Mouse (Mus musculus): ENCODE measurements around the gene Grip1. TPM values are rescaled to one million over a fixed set of nuclear protein-coding genes. Genes with fewer than 3 reads are reported as not detected.

The Grip1 gene
- total RNA-seq, 2 experiments from 2014 or later = 27.6 to 28.9 TPM

DNA sequence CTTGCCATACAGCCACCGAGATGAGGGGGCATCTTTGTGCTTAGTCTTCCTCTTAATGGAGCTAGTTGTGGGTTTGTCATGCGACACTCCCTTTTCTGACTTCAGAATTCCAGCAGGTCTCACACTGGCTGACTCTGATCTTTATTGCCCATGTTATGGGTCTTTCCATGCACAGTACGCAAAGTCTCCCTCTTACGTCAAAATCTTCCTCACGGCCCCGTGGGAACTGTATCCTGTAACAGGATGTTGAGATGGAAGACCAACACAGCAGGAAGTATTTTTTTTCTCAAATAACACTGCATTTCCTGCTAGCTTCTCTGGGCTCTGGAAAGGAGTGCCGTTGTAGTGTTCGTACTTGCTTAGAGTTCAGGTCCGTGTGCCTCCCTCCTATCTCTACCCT is 21.5 kb downstream of the Grip1 start:
- Histone ChIP-seq H3K27ac (no peak overlapping the region), H3K4me3 (no peak overlapping the region)
- no peak for TF ChIP-seq CTCF (conservative IDR thresholded peaks at IDR 0.05)
- DNase-seq (ENCODE audit: low spot score in 2 of 2) = no peak

DNA sequence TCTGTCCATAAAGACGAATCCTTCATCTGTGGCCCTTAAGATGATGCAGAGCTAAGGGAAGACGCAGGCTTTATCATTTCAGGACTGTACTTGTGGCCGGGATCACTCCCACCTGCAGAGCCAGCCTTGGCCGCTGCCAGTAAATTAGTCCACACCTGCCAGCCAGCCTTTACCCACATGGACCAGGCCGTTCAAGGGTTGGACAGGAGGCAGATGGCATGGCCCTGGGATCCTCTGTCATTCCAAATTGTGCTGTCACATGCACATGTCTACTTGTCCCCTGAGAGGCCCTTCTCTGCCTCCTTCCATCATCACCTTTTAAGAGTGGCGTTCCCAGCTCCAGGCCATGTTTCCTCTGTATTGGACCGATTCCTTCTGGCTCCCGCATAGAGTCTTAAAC is 24.0 kb downstream of the Grip1 start:
- DNase-seq (ENCODE audit: low spot score in 2 of 2) = no peak
- TF ChIP-seq CTCF (conservative IDR thresholded peaks at IDR 0.05) = no peak
- H3K27ac ChIP-seq = no peak overlapping the region
- H3K4me3 ChIP-seq = no peak overlapping the region

DNA sequence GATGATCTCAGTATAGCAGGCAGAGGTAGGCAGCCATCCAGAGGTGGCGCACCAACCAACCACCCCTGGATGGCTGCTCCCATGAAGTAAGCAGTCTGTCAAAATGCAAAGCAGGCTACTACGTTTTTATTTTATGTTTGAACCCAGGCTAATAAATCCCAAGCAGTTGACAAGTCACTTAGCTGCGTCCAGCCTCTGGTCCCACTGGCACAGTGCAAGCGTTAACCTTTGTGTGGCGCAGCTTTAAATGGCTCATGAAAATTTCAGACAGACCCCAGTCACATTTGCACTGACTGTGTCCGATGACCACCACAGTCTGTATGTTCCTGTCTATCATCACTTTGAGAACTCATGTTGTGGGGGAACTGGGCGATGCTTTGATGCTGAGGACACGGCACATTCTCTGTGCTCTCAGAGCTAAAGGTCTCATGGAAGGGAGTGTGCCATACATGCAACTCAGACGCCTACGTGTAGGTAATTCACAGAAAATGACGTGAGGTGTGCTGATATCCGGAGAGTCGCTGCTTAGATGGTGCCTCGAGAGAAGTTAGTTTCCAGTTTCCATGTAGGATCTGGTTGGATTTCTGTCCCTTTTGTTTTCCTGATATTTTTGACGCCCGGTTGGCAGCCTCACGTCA is 29.6 kb downstream of the Grip1 start:
- no peak overlapping the region for H3K27ac ChIP-seq
- no peak overlapping the region for H3K4me3 ChIP-seq
- no peak for DNase-seq (ENCODE audit: low spot score in 2 of 2)
- TF ChIP-seq CTCF (conservative IDR thresholded peaks at IDR 0.05) = no peak

DNA sequence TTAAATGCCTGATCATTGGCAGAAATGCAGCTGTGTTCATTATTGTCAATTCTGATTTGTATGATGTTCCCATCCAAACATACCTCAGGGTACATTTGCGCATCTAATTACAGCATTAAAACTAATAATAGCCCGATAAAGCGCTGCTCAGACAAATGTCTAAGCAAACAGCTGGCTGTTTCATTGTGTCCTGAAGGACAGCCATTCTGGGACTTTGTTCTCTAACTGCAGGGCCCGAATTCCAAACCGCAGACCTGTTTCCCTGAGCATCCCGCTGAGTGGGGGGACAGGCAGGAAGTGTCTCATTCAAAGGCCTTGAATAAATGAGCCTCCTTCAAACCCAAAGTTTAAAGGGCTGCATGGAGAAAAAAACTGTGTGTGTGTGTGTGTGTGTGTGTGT is 30.1 kb downstream of the Grip1 start:
- no peak for TF ChIP-seq CTCF (conservative IDR thresholded peaks at IDR 0.05)
- H3K4me3 ChIP-seq = no peak overlapping the region
- no peak for DNase-seq (ENCODE audit: low spot score in 2 of 2)
- H3K27ac ChIP-seq = no peak overlapping the region

DNA sequence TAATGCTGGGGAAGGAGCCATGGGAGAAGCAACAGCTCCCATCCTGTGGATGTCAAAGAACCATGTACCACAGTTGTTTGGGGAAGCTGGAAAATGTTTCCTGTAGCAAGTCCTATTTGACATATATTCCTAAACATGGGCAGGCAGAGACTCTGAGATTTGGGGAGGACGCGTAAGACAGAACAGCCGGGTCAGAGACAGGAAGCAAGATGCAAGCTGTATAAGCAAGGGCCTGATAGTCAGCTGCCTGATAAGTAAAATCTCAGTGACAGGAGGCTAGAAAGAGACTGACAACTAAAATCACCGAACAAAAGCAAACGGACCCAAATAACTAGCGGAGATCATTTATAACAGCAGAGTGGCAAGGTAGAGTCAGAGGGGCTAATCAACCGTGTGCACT is 33.3 kb downstream of the Grip1 start:
- H3K27ac ChIP-seq = no peak overlapping the region
- no peak for TF ChIP-seq CTCF (conservative IDR thresholded peaks at IDR 0.05)
- DNase-seq (ENCODE audit: low spot score in 2 of 2) = no peak
- no peak overlapping the region for H3K4me3 ChIP-seq

DNA sequence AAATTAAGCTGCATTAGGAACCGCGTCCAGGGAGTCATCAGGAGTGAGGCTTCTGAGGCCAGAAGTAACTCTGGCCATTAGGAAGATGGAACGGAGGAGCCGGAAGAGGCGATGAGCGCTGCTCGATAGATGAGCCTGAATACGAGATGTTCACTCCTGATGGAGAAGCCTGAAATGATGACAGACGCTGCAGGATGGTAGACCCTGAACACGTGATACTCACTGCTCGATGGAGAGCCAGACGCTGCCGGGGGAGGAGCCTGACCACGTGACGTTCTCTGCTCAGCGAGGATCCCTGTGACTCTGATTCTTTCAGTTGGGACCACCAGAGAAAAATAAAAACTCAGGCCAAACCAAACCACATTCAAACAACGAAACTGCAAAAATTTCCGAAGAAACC is 37.2 kb downstream of the Grip1 start:
- no peak overlapping the region for H3K27ac ChIP-seq
- no peak for DNase-seq (ENCODE audit: low spot score in 2 of 2)
- no peak for TF ChIP-seq CTCF (conservative IDR thresholded peaks at IDR 0.05)
- H3K4me3 ChIP-seq = no peak overlapping the region

DNA sequence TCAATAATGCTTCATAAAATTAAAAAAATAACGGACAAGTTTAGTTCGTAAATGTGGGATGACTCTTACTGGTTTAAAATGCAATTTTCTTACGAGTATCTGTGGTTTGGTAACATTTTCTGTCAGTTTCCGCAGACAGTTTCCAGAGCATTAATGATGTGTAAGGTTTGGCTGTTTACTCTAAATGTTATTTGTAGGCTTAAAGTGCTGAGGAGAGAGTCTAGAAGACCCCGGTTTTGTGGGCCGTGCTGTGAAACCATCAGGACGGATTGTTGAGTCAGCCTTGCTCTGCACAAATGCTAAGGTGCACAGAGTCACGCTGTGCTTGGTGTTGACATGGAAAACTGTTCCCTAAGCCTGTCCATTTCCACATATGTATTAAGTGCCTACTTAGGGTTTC is 41.7 kb downstream of the Grip1 start:
- H3K27ac ChIP-seq = no peak overlapping the region
- no peak overlapping the region for H3K4me3 ChIP-seq
- DNase-seq (ENCODE audit: low spot score in 2 of 2) = no peak
- TF ChIP-seq CTCF (conservative IDR thresholded peaks at IDR 0.05) = no peak

DNA sequence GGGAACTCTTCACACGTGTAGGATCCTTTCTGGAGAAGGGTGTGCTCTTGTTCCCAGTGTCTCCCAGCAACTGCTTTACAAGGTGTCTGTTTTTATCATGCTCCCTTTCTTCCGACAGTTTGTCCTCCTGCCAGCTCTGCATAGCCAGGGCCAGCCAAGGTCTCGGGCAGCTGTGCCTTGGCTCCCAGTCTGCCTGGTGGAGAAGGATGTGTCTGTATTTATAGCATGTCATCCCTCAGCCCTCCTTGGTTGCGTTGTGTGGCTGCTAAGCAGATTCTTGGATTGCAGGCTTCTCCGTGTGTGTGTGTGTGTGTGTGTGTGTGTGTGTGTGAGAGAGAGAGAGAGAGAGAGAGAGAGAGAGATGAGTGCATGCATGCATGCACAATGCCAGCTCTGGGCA is 42.6 kb downstream of the Grip1 start:
- TF ChIP-seq CTCF (conservative IDR thresholded peaks at IDR 0.05) = no peak
- no peak for DNase-seq (ENCODE audit: low spot score in 2 of 2)
- Histone ChIP-seq H3K27ac (no peak overlapping the region), H3K4me3 (no peak overlapping the region)

DNA sequence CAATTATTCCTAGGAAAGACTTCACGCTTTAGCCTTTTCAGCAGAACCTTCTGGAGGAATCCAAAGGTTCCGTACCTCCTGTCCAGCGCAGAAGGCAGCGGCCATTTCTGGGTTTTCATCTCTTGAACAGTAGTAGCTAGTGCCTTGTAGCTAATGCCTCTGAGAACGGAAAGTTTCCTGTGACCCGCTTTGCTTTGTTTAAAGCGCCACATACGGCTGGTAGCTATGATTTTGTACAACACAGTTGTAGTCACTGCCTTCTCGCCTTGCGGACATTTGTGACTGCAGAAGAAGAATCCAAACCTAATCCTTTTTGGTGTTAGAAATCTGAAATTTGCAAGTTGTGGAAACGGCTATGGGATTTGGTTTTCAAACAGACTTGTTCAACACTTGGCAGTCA is 68.1 kb downstream of the Grip1 start:
- TF ChIP-seq CTCF (conservative IDR thresholded peaks at IDR 0.05) = no peak
- Histone ChIP-seq H3K27ac (no peak overlapping the region), H3K4me3 (no peak overlapping the region)
- DNase-seq (ENCODE audit: low spot score in 2 of 2) = no peak

DNA sequence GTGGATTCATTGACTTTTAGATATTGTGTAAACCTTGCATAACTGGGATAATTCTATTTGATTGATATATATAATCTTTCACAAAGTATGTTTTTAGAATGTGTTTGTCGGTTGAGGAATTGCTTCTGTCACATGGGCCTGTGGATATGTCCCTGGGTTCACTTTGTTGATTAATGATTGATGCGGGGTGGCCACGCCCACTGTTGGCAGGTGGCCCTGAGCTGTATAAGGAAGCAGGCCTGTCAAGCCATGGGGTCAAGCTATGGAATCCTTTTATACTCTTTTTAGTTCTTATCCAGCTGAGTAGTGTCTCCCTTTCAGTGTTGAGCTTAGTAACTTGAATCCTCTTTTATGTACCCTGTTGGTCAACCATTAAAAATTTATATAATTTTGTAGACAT is 72.1 kb downstream of the Grip1 start:
- no peak for DNase-seq (ENCODE audit: low spot score in 2 of 2)
- H3K27ac ChIP-seq = no peak overlapping the region
- no peak overlapping the region for H3K4me3 ChIP-seq
- TF ChIP-seq CTCF (conservative IDR thresholded peaks at IDR 0.05) = no peak

DNA sequence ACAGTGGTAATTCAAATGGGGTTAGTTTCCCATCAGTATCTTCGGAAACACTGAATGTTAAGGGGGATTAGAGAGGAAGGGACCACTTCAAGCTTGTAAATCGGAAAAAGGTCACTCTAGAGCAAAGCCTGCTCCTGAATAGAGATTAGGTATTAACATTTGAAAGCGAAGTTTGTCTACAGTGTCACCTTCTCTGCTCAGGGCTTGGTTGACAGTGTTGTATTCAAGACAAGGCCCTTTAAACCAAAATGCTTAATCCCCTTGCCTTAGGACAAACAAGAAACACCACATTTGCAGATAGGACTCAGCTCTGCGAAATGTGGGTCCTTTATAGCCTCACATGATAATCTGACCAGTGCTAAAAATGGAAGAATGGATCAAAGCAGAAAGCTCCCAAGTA is 81.2 kb downstream of the Grip1 start:
- Histone ChIP-seq H3K27ac (no peak overlapping the region), H3K4me3 (no peak overlapping the region)
- DNase-seq (ENCODE audit: low spot score in 2 of 2) = no peak
- TF ChIP-seq CTCF (conservative IDR thresholded peaks at IDR 0.05) = no peak

DNA sequence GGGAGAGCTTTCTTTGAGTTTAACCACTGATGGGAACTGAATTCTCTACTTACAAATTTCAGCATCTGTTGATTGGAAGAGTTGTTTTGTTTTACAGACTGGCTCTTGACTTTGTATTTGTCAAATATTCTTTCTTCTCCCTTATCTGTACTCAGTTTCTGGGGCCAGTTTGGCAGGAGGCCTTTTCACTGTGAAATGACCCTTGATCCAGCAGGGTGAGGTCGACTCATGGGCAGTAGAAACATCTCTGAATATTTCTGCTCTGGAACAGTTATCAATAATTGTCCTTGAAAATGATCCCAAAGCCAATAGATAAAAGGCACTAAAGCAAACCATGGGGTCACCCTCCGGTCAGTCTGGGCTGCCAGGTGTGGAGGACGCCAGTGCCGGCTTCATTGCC is 88.0 kb downstream of the Grip1 start:
- no peak for TF ChIP-seq CTCF (conservative IDR thresholded peaks at IDR 0.05)
- H3K4me3 ChIP-seq = no peak overlapping the region
- DNase-seq (ENCODE audit: low spot score in 2 of 2) = no peak
- no peak overlapping the region for H3K27ac ChIP-seq

DNA sequence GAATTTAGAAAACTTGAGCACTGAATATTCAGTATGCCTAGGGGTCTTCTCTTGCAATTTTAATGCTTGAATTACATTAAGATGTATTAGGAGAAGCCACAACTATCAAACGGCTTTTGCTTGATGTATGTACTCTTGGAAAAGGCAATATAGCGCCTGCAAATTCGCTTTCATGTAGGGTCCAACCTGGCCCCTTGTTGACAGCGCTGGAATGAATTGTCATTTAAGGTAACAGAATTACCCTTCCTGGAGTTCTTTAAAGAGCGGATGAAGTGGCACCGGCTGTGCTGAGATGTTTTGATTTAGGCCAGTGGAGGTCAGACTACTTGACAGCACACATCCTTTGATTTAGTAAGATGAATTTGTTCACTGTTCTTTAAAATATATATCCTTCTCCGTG is 90.1 kb downstream of the Grip1 start:
- DNase-seq (ENCODE audit: low spot score in 2 of 2) = no peak
- no peak overlapping the region for H3K27ac ChIP-seq
- TF ChIP-seq CTCF (conservative IDR thresholded peaks at IDR 0.05) = no peak
- no peak overlapping the region for H3K4me3 ChIP-seq

DNA sequence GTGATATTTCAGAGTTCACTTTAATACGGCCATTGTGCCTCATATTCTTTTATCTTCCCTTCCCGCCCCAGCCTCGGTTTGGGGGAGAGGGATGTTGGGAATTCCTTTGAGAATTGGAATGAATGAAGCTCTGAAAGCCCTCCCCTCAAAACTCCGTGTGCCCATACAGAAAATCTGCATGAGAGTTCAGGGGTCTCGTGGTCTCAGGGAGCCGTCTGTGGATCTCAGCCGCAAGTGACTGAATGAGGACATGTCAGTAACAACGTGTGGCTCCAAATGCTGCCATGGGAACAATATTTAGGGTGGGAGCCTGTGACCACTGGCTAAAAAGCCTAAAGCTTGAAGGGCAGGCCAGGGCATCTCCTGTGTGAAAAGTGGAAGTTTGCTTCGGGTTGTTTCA is 91.1 kb downstream of the Grip1 start:
- Histone ChIP-seq H3K4me3 (no peak overlapping the region), H3K27ac (no peak overlapping the region)
- DNase-seq (ENCODE audit: low spot score in 2 of 2) = no peak
- TF ChIP-seq CTCF (conservative IDR thresholded peaks at IDR 0.05) = no peak

DNA sequence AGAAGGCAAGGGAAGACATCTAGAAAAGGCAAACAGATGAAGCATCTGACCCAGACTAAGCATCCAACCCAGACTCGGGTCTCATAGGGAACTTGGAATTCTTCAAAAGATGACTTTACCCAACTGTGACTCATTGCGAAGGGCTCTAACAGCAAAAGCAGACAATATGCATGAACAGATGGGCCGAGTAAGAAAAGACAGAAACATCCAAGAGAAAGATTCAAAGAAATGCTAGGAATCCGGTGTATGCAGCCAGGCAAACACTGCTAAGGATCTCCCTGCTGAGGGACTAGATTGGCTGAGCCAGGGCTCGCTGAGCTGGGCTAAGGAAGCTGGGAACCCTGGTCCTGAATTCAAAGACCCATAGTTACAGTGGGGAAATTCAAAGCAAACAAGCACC is 94.2 kb downstream of the Grip1 start:
- no peak overlapping the region for H3K4me3 ChIP-seq
- DNase-seq (ENCODE audit: low spot score in 2 of 2) = peak; percentile 36 to 74
- TF ChIP-seq CTCF (conservative IDR thresholded peaks at IDR 0.05) = no peak
- no peak overlapping the region for H3K27ac ChIP-seq

Data from layer of hippocampus, adult 2 months (tissue).